Mouse (Mus musculus): Measurements from ENCODE around the gene Kif3b. TPM values are rescaled to one million over a fixed set of nuclear protein-coding genes. Genes with fewer than 3 reads are reported as not detected.

Gene Kif3b
- polyA plus RNA-seq, 1 experiment: 3.7 TPM

DNA sequence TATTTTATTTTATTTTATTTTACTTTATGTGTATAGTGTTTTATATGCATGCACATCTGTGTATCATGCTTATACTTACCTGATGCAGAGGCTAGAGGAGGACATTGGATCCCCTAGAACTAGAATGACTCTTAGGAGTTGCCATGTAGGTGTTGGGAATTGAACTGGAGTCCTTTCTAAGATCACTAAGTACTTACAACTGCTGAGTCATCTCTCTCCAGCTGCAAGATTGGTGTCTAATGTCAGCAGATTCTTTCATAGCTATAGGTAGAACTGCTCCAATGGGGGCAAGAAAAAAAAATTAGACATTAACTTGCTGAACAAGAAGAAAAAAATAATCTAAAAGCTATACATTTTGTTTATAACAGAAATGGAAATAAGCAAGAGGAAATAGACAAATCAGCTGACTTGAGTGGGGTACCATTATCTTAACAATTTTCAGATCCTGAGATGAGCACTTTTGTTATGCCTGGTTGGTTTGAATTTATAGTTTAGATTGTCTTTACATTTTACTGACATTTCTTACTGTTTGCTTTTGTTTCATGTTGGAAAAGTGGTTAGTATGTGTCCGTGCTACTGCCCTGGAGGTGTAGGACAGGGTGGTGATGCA, 70.0 kb downstream of the Kif3b start:
- no peak for TF ChIP-seq GATA1 (IDR thresholded peaks at IDR 0.05; ENCODE audit: low read length)

DNA sequence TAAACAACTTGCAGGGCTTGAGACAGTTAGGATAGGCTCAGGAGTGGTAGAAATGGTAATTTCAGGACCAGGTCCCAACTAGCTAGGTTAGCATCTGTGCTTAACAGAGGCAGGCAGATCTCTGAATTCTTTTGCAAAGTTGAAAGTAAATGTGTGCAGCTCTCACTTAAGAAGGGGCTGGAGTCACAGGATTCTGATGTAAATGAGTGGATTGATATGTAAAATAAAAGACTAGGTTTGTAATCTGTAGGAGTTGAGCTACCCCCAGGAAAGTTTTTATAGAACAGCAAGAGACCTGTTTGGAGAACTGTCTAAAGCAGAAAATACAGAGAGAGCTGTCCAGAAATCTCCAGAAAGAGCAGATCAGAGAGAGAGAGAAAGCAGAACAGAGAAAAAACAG, 79.7 kb downstream of the Kif3b start:
- TF ChIP-seq GATA1 (IDR thresholded peaks at IDR 0.05; ENCODE audit: low read length): no peak

DNA sequence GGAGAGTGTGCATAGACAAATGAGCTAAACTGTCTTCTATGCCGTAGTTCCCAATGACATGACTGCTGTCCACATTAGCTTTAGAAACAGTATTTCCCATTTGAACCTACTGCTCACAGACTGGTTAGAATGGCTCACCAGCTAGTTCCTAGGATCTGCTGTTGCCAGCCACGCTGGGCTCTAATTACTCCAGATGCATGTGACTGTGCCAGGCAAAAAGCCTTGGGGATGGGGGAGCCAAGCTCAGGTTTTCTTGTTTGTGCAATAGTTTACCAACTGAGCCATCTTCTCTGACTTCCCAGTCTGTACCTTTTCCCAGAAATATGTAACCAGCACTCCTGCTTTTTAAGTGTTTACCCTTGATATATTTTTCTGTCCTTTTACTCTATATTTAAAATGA, 84.2 kb downstream of the Kif3b start:
- no peak for TF ChIP-seq GATA1 (IDR thresholded peaks at IDR 0.05; ENCODE audit: low read length)

DNA sequence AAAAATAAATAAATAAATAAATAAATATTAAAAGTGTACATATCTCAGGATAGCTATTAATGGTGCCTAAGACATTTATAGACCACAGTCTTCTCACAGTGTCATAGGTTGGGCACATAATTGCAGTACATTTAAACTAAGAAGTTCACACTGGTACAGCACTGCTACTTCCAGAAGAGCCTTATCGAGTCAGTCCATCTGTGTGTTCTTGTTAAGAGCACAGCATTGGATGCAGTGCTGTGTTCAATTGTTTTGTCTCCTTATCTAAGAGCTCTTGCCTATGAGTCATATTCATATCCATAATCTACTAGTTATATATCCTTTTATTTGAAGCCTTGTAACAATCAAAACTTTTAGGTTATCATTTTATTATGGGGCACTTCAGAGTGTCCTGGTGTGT, 89.3 kb downstream of the Kif3b start:
- TF ChIP-seq GATA1 (IDR thresholded peaks at IDR 0.05; ENCODE audit: low read length): no peak

Other genes with a start within 250 kb of the Kif3b start
- gene Ccm2l, start 225.5 kb upstream of the Kif3b start, polyA plus RNA-seq (2012): not detected in 2 replicates
- not detected in 2 replicates for gene Hck, start 182.9 kb upstream of the Kif3b start, polyA plus RNA-seq (2012)
- 22.0 and 39.4 TPM in 2 replicates for gene Tm9sf4, start 130.1 kb upstream of the Kif3b start, polyA plus RNA-seq (2012)
- 0.51 and 0.59 TPM in 2 replicates for gene Tspyl3, start 66.0 kb upstream of the Kif3b start, polyA plus RNA-seq (2012)
- 25.6 and 35.2 TPM in 2 replicates for gene Plagl2, start 50.0 kb upstream of the Kif3b start, polyA plus RNA-seq (2012)
- 10.2 and 11.8 TPM in 2 replicates for gene Pofut1, start 49.9 kb upstream of the Kif3b start, polyA plus RNA-seq (2012)
- gene Asxl1, start 54.4 kb downstream of the Kif3b start, polyA plus RNA-seq (2012): 14.5 and 21.3 TPM in 2 replicates
- not detected in 2 replicates for gene 4930404H24Rik, start 201.4 kb downstream of the Kif3b start, polyA plus RNA-seq (2012)
- gene Nol4l, start 238.6 kb downstream of the Kif3b start, polyA plus RNA-seq (2012): 14.2 and 15.6 TPM in 2 replicates